ENCODE assay signal across 13 mouse cellular contexts in the genomic region with DNA sequence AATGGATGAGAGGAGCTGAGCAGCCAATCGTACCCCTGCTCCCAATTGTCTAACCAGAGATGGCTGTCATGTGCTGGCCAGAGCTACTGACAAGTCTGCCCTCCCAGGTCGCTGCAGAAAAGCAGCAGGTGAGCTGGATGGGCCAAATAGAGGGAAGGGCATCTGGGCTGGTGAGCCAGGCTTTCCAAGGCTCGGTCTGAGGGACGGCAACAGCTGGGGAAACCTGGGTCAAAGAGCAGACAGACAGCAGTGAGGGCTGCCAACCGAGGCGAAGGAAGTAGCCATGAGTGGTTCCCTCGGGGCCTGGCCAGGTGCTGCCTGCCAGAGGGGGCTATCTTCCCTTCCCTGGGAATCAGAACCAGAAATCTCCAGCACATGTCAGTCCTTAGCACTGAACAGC.
DNase-seq lines count a peak whose midpoint lies in the region; ATAC-seq and TF ChIP-seq lines count a peak whose summit lies in the region.
"Had no signal": no experiment of that assay in that cellular context is flagged by ENCODE, and none has a peak within 500 bp of the region (broad histone marks: within the 10 kb centered on the region; RNA-seq: fewer than 3 reads in every experiment).

No protein-coding gene starts in this region.

- H3K4me2 ChIP-seq in hindbrain, embryonic 11.5 days (replicated peaks; ENCODE audit: low read depth, low read length) = no peak overlapping the region
- no peak overlapping the region for H3K4me2 ChIP-seq in midbrain, embryonic 16.5 days (ENCODE audit: low read length)
- H3K4me2 ChIP-seq in midbrain, postnatal 0 days (ENCODE audit: low read depth, low read length, poor library complexity, severe bottlenecking) = no peak overlapping the region
- H3K4me2 ChIP-seq: embryonic facial prominence, embryonic 12.5 days; heart, embryonic 11.5 days; limb, embryonic 15.5 days; lung, embryonic 15.5 days had no signal

- no peak for TF ChIP-seq CTCF in midbrain, postnatal 0 days (IDR thresholded peaks at IDR 0.05)

- no peaks in the 10 kb centered on the region for H3K36me3 ChIP-seq in hindbrain, embryonic 10.5 days
- no peaks in the 10 kb centered on the region for H3K36me3 ChIP-seq in hindbrain, embryonic 11.5 days (ENCODE audit: control insufficient read depth, insufficient read depth, low read length)
- no peaks in the 10 kb centered on the region for H3K36me3 ChIP-seq in midbrain, embryonic 16.5 days (ENCODE audit: control insufficient read depth, insufficient read depth, low read length)
- H3K36me3 ChIP-seq in midbrain, postnatal 0 days (ENCODE audit: insufficient read depth, low read length) = no peaks in the 10 kb centered on the region
- no peaks in the 10 kb centered on the region for H3K36me3 ChIP-seq in embryonic facial prominence, embryonic 10.5 days (replicated peaks)
- H3K36me3 ChIP-seq: embryonic facial prominence, embryonic 12.5 days; limb, embryonic 15.5 days; lung, embryonic 15.5 days had no signal

- peaks cover 48% of the 10 kb centered on the region for H3K4me1 ChIP-seq in hindbrain, embryonic 10.5 days (replicated peaks)
- 0 out of 2 replicates have a peak, but pooled peaks cover 3% of the 10 kb centered on the region for H3K4me1 ChIP-seq in hindbrain, embryonic 11.5 days (replicated peaks; ENCODE audit: control insufficient read depth, insufficient read depth, low read length)
- peaks cover 10% of the 10 kb centered on the region; the same call in 1 of the 2 replicates for H3K4me1 ChIP-seq in midbrain, embryonic 16.5 days (ENCODE audit: control insufficient read depth, insufficient read depth, low read length)
- H3K4me1 ChIP-seq in midbrain, postnatal 0 days (ENCODE audit: insufficient read depth, low read length) = peaks cover 12% of the 10 kb centered on the region; the same call in 1 of the 2 replicates
- peaks cover 40% of the 10 kb centered on the region for H3K4me1 ChIP-seq in embryonic facial prominence, embryonic 10.5 days
- H3K4me1 ChIP-seq: lung, embryonic 15.5 days had no signal

- no peak for ATAC-seq in hindbrain, embryonic 11.5 days (ENCODE audit: low FRiP score)
- ATAC-seq in midbrain, embryonic 16.5 days = no peak
- ATAC-seq in midbrain, postnatal 0 days (ENCODE audit: low FRiP score) = no peak
- ATAC-seq: Patski had no signal

- H3K9me3 ChIP-seq in hindbrain, embryonic 10.5 days = no peaks in the 10 kb centered on the region
- no peaks in the 10 kb centered on the region for H3K9me3 ChIP-seq in hindbrain, embryonic 11.5 days (ENCODE audit: control insufficient read depth, low read length)
- H3K9me3 ChIP-seq in midbrain, embryonic 16.5 days (replicated peaks; ENCODE audit: control insufficient read depth, low read length, poor library complexity, severe bottlenecking) = no peaks in the 10 kb centered on the region
- no peaks in the 10 kb centered on the region for H3K9me3 ChIP-seq in midbrain, postnatal 0 days (ENCODE audit: low read length)
- H3K9me3 ChIP-seq in embryonic facial prominence, embryonic 10.5 days = no peaks in the 10 kb centered on the region
- H3K9me3 ChIP-seq: embryonic facial prominence, embryonic 12.5 days; limb, embryonic 15.5 days; lung, embryonic 15.5 days had no signal

- peak; percentile 14 for DNase-seq in cerebellum, adult 9-10 months
- no peak for DNase-seq in cerebellum, adult 11 months
- DNase-seq in hindbrain, embryonic 10.5 days (ENCODE audit: low spot score) = no peak
- no peak for DNase-seq in hindbrain, embryonic 11.5 days (ENCODE audit: low spot score)
- no peak for DNase-seq in midbrain, postnatal 0 days (ENCODE audit: low spot score)
- DNase-seq in skeletal muscle tissue, adult 2 months (ENCODE audit: low read depth, low spot score) = peak; percentile 58
- DNase-seq in embryonic facial prominence, embryonic 10.5 days (ENCODE audit: low spot score) = no peak

- no peaks in the 10 kb centered on the region for H3K27me3 ChIP-seq in hindbrain, embryonic 10.5 days (ENCODE audit: insufficient read depth, poor library complexity, severe bottlenecking)
- H3K27me3 ChIP-seq in hindbrain, embryonic 11.5 days (ENCODE audit: control insufficient read depth, insufficient read depth, low read length) = no peaks in the 10 kb centered on the region
- no peaks in the 10 kb centered on the region for H3K27me3 ChIP-seq in midbrain, embryonic 16.5 days (ENCODE audit: control insufficient read depth, insufficient read depth, low read depth, low read length)
- no peaks in the 10 kb centered on the region for H3K27me3 ChIP-seq in midbrain, postnatal 0 days (ENCODE audit: insufficient read depth, low read length)
- H3K27me3 ChIP-seq in embryonic facial prominence, embryonic 10.5 days (replicated peaks; ENCODE audit: low read depth, poor library complexity, severe bottlenecking) = no peaks in the 10 kb centered on the region
- H3K27me3 ChIP-seq: embryonic facial prominence, embryonic 12.5 days; limb, embryonic 15.5 days; lung, embryonic 15.5 days; Patski had no signal

- no peak overlapping the region for H3K4me3 ChIP-seq in hindbrain, embryonic 10.5 days
- H3K4me3 ChIP-seq in hindbrain, embryonic 11.5 days (ENCODE audit: low read depth, low read length) = no peak overlapping the region
- no peak overlapping the region for H3K4me3 ChIP-seq in midbrain, embryonic 16.5 days (ENCODE audit: low read depth, low read length)
- no peak overlapping the region for H3K4me3 ChIP-seq in midbrain, postnatal 0 days (ENCODE audit: low read depth, low read length)
- H3K4me3 ChIP-seq in embryonic facial prominence, embryonic 10.5 days = no peak overlapping the region
- H3K4me3 ChIP-seq: embryonic facial prominence, embryonic 12.5 days; limb, embryonic 15.5 days; lung, embryonic 15.5 days had no signal

- 72% methylated on average over 7 of the region's 7 CpGs for WGBS in hindbrain, embryonic 10.5 days
- WGBS in hindbrain, embryonic 11.5 days = 65% methylated on average over 7 of the region's 7 CpGs
- WGBS in midbrain, embryonic 16.5 days = 65% methylated on average over 7 of the region's 7 CpGs
- WGBS in midbrain, postnatal 0 days = 75% methylated on average over 7 of the region's 7 CpGs
- WGBS in embryonic facial prominence, embryonic 10.5 days = 60% methylated on average over 7 of the region's 7 CpGs

- peak overlapping the region; percentile 54 for H3K27ac ChIP-seq in hindbrain, embryonic 10.5 days
- no peak overlapping the region for H3K27ac ChIP-seq in hindbrain, embryonic 11.5 days (ENCODE audit: low read depth, low read length)
- peak overlapping the region; percentile 33; the same call in 1 of the 2 replicates for H3K27ac ChIP-seq in midbrain, embryonic 16.5 days (ENCODE audit: low read length)
- no peak overlapping the region for H3K27ac ChIP-seq in midbrain, postnatal 0 days (ENCODE audit: low read depth, low read length)
- no peak overlapping the region; the same call in 1 of the 2 replicates for H3K27ac ChIP-seq in embryonic facial prominence, embryonic 10.5 days (replicated peaks)
- H3K27ac ChIP-seq: embryonic facial prominence, embryonic 12.5 days; limb, embryonic 15.5 days; lung, embryonic 15.5 days had no signal

- H3K9ac ChIP-seq in hindbrain, embryonic 11.5 days (ENCODE audit: low read depth, low read length) = no peak overlapping the region
- no peak overlapping the region for H3K9ac ChIP-seq in midbrain, embryonic 16.5 days (ENCODE audit: low read depth, low read length)
- H3K9ac ChIP-seq in midbrain, postnatal 0 days (replicated peaks; ENCODE audit: low read length, poor library complexity, severe bottlenecking) = no peak overlapping the region
- H3K9ac ChIP-seq: embryonic facial prominence, embryonic 12.5 days; limb, embryonic 15.5 days; lung, embryonic 15.5 days had no signal

Comparison
In these comparisons a context has a peak if more than half of its experiments do, and no peak if none do; other contexts are left out.
1. DNase-seq: peak in cerebellum, adult 9-10 months (single experiment) and skeletal muscle tissue, adult 2 months (single experiment); none in cerebellum, adult 11 months (single experiment), hindbrain, embryonic 10.5 days (single experiment), hindbrain, embryonic 11.5 days (single experiment), midbrain, postnatal 0 days (single experiment) and embryonic facial prominence, embryonic 10.5 days (single experiment).
2. H3K27ac ChIP-seq: peak in hindbrain, embryonic 10.5 days (single experiment) and midbrain, embryonic 16.5 days (single experiment); none in hindbrain, embryonic 11.5 days (single experiment), midbrain, postnatal 0 days (single experiment) and embryonic facial prominence, embryonic 10.5 days (single experiment).